Mouse (Mus musculus) kidney, embryonic 14.5 days (tissue): ENCODE results near the gene A930002H24Rik. TPM values are rescaled to one million over a fixed set of nuclear protein-coding genes. Genes with fewer than 3 reads are reported as not detected.
A peak's percentile ranks its signal among the peaks of the same experiment; 100 is the strongest.

ENCODE experiments used
- ATAC-seq: fragments of 200-750 bp; cut with Nextera tagmentation; 2 replicates; pipeline ENCODE4 v1.8.0; 2017; ENCODE audit warnings: moderate number of reproducible peaks, mild to moderate bottlenecking, moderate TSS enrichment, moderate library complexity; ENCODE audit not compliant: low FRiP score, low TSS enrichment
- H3K27ac ChIP-seq: fragments of 300-500 bp; sonication (generic); 2 replicates; pipeline ENCODE4 v1.5.1; 2014; ENCODE audit warnings: low read depth, mild to moderate bottlenecking, low read length, moderate library complexity, mixed read lengths
- H3K27me3 ChIP-seq: fragments of 300-500 bp; sonication (generic); 2 replicates; pipeline ENCODE4 v1.6.1; 2014; ENCODE audit warnings: mild to moderate bottlenecking, low read length; ENCODE audit not compliant: control insufficient read depth, insufficient read depth
- H3K36me3 ChIP-seq: fragments of 300-500 bp; sonication (generic); 2 replicates; pipeline ENCODE4 v1.6.1; 2014; ENCODE audit warnings: low read length, mixed read lengths; ENCODE audit not compliant: control insufficient read depth, insufficient read depth
- H3K4me1 ChIP-seq: fragments of 300-500 bp; sonication (generic); 2 replicates; pipeline ENCODE4 v1.6.1; 2014; ENCODE audit warnings: low read length, mixed read lengths; ENCODE audit not compliant: control insufficient read depth, insufficient read depth
- H3K4me2 ChIP-seq: fragments of 300-500 bp; sonication (generic); replicated peaks from 2 replicates; pipeline ENCODE4 v1.6.1; 2014; ENCODE audit warnings: low read depth, mild to moderate bottlenecking, low read length
- H3K4me3 ChIP-seq: fragments of 300-500 bp; sonication (generic); 2 replicates; pipeline ENCODE4 v1.5.1; 2014; ENCODE audit warnings: mild to moderate bottlenecking, low read length
- H3K9ac ChIP-seq: fragments of 300-500 bp; sonication (generic); 2 replicates; pipeline ENCODE4 v1.6.1; 2014; ENCODE audit warnings: low read depth, mild to moderate bottlenecking, low read length, moderate library complexity
- H3K9me3 ChIP-seq: fragments of 300-500 bp; sonication (generic); 2 replicates; pipeline ENCODE4 v1.6.1; 2016; ENCODE audit warnings: low read length; ENCODE audit not compliant: control insufficient read depth
- WGBS: fragments of 180-500 bp; shearing (Covaris S2); extraction: QIAGEN DNeasy Blood & Tissue Kit; methylation state at CpG from one replicate; pipeline ENCODE4 v1.1.7; 2014; 5-methylcytosine and 5-hydroxymethylcytosine counted together
- polyA plus RNA-seq: library from polyadenylated mRNA; unstranded; fragments of >200 nt; fragmentation: Nextera tagmentation; extraction: Ambion mirVana; gene quantifications from 2 replicates; pipeline ENCODE4 v1.2.1, GENCODE M21; 2014

The A930002H24Rik gene
- 3.8 and 4.1 TPM in 2 replicates for polyA plus RNA-seq

GRCm38 (mm10) chr17:63863647-63864149, at the start of gene A930002H24Rik:
A930002H24Rik (minus strand) TSS chr17:63863791.
- H3K9me3 ChIP-seq = no peaks in the 10 kb centered on the region
- peak within 1 kb of the TSS; percentile 91 for H3K4me2 ChIP-seq
- H3K4me1 ChIP-seq = 0 out of 2 replicates have a peak, but pooled peaks cover 4% of the 10 kb centered on the region
- no peaks in the 10 kb centered on the region for H3K27me3 ChIP-seq
- H3K4me3 ChIP-seq = peak within 1 kb of the TSS; percentile 91
- WGBS = under 1% methylated on average over 50 of the region's 55 CpGs
- H3K27ac ChIP-seq = peak within 1 kb of the TSS; percentile 72
- peak; percentile 100 for ATAC-seq
- H3K9ac ChIP-seq = peak within 1 kb of the TSS; percentile 87
- H3K36me3 ChIP-seq = no peaks in the 10 kb centered on the region

- Histone ChIP-seq H3K36me3 (no peaks in the 10 kb centered on the region; the same call in 1 of the 2 replicates), H3K9me3 (0 out of 2 replicates have a peak, but pooled peaks cover 2% of the 10 kb centered on the region), H3K4me2 (no peak overlapping the region), H3K27me3 (no peaks in the 10 kb centered on the region), H3K4me1 (no peaks in the 10 kb centered on the region), H3K9ac (no peak overlapping the region), H3K27ac (no peak overlapping the region), H3K4me3 (no peak overlapping the region)
- WGBS = 93% methylated on average over 4 of the region's 4 CpGs
- ATAC-seq = no peak
Measured at GRCm38 (mm10) chr17:63909297-63909696, 45.7 kb upstream of the A930002H24Rik start.

GRCm38 (mm10) chr17:63897050-63897449, 33.5 kb upstream of the A930002H24Rik start:
- no peaks in the 10 kb centered on the region; the same call in 1 of the 2 replicates for H3K36me3 ChIP-seq
- H3K4me1 ChIP-seq = no peaks in the 10 kb centered on the region
- ATAC-seq = no peak
- H3K9ac ChIP-seq = no peak overlapping the region
- WGBS = 89% methylated on average over 7 of the region's 7 CpGs
- no peak overlapping the region for H3K4me3 ChIP-seq
- no peaks in the 10 kb centered on the region for H3K9me3 ChIP-seq
- H3K27me3 ChIP-seq = no peaks in the 10 kb centered on the region
- no peak overlapping the region for H3K4me2 ChIP-seq
- H3K27ac ChIP-seq = no peak overlapping the region

GRCm38 (mm10) chr17:63895829-63896228, 32.2 kb upstream of the A930002H24Rik start:
- Histone ChIP-seq H3K4me2 (no peak overlapping the region), H3K27me3 (no peaks in the 10 kb centered on the region), H3K4me1 (no peaks in the 10 kb centered on the region), H3K9ac (no peak overlapping the region), H3K4me3 (no peak overlapping the region), H3K9me3 (no peaks in the 10 kb centered on the region), H3K27ac (no peak overlapping the region), H3K36me3 (no peaks in the 10 kb centered on the region; the same call in 1 of the 2 replicates)
- ATAC-seq = no peak
- WGBS = 68% methylated on average over 3 of the region's 3 CpGs

- H3K36me3 ChIP-seq = no peaks in the 10 kb centered on the region
- no peaks in the 10 kb centered on the region for H3K9me3 ChIP-seq
- H3K27me3 ChIP-seq = no peaks in the 10 kb centered on the region
- H3K4me2 ChIP-seq = no peak overlapping the region
- H3K9ac ChIP-seq = no peak overlapping the region
- no peak overlapping the region for H3K27ac ChIP-seq
- no peak overlapping the region for H3K4me3 ChIP-seq
- no peak for ATAC-seq
- H3K4me1 ChIP-seq = no peaks in the 10 kb centered on the region
Measured at GRCm38 (mm10) chr17:63890611-63891010, 27.0 kb upstream of the A930002H24Rik start.

- H3K4me2 ChIP-seq = no peak overlapping the region
- no peak overlapping the region for H3K9ac ChIP-seq
- no peaks in the 10 kb centered on the region for H3K4me1 ChIP-seq
- no peak overlapping the region for H3K4me3 ChIP-seq
- no peaks in the 10 kb centered on the region for H3K36me3 ChIP-seq
- no peak for ATAC-seq
- 100% methylated on average over 2 of the region's 2 CpGs for WGBS
- no peaks in the 10 kb centered on the region for H3K9me3 ChIP-seq
- no peaks in the 10 kb centered on the region for H3K27me3 ChIP-seq
- no peak overlapping the region for H3K27ac ChIP-seq
Measured at GRCm38 (mm10) chr17:63886988-63887387, 23.4 kb upstream of the A930002H24Rik start.

- Histone ChIP-seq H3K27ac (no peak overlapping the region), H3K9ac (no peak overlapping the region), H3K4me2 (no peak overlapping the region), H3K36me3 (no peaks in the 10 kb centered on the region), H3K27me3 (no peaks in the 10 kb centered on the region), H3K9me3 (no peaks in the 10 kb centered on the region), H3K4me3 (no peak overlapping the region), H3K4me1 (no peaks in the 10 kb centered on the region)
- 85% methylated on average over 4 of the region's 4 CpGs for whole genome bisulfite sequencing
- ATAC-seq = no peak
Measured at GRCm38 (mm10) chr17:63880009-63880408, 16.4 kb upstream of the A930002H24Rik start.

GRCm38 (mm10) chr17:63878889-63879288, 15.3 kb upstream of the A930002H24Rik start:
- H3K36me3 ChIP-seq = no peaks in the 10 kb centered on the region
- no peaks in the 10 kb centered on the region for H3K27me3 ChIP-seq
- no peak overlapping the region for H3K4me2 ChIP-seq
- H3K4me1 ChIP-seq = no peaks in the 10 kb centered on the region
- ATAC-seq = no peak
- H3K27ac ChIP-seq = no peak overlapping the region
- H3K9me3 ChIP-seq = no peaks in the 10 kb centered on the region
- no peak overlapping the region for H3K4me3 ChIP-seq
- H3K9ac ChIP-seq = no peak overlapping the region
- 82% methylated on average over 4 of the region's 4 CpGs for WGBS

- H3K4me3 ChIP-seq = no peak overlapping the region
- WGBS = 90% methylated on average over 7 of the region's 7 CpGs
- H3K27ac ChIP-seq = no peak overlapping the region
- H3K36me3 ChIP-seq = no peaks in the 10 kb centered on the region
- no peak for ATAC-seq
- no peaks in the 10 kb centered on the region for H3K27me3 ChIP-seq
- H3K4me2 ChIP-seq = no peak overlapping the region
- H3K4me1 ChIP-seq = no peaks in the 10 kb centered on the region
- no peaks in the 10 kb centered on the region for H3K9me3 ChIP-seq
- H3K9ac ChIP-seq = no peak overlapping the region
Measured at GRCm38 (mm10) chr17:63871773-63872172, 8.2 kb upstream of the A930002H24Rik start.
